Mouse (Mus musculus) CD4-positive helper T cell, adult 2 months (primary cell): Measurements from ENCODE around the gene Adgrg2.

Experiments
- DNase-seq: peaks from one replicate; pipeline ENCODE4 v3.0.0-alpha.2; 2012; ENCODE audit warnings: low read depth, missing footprints, low spot score

The Adgrg2 gene

DNA sequence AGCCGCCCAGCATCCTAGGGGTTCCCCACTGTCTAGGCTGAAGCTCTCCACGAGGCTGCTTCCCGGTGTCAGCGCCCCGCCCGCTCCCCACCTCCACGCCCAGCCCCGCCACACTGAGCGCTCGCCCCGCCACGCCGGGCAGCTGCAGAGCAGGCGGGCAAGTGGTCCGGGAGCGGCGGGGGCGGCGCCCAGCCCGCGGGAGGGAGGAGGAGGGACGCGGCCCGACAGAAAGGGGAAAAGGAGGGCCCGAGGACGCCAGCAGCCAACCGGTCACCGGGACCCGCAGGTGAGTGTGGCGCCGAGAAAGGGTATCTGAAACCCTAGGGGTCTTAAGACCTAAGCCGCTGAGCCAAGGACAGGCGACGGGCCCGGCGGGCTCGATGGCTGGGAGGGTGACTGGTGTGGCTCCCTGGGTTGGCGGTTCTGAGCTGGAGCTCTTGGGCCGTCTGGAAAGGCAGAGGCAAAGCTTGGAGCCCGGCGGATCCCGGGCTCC, at the start of gene Adgrg2:
Gene Adgrg2 (plus strand): TSS at position 227 of the 493 bp plus-strand sequence.
- no peak for DNase-seq

DNA sequence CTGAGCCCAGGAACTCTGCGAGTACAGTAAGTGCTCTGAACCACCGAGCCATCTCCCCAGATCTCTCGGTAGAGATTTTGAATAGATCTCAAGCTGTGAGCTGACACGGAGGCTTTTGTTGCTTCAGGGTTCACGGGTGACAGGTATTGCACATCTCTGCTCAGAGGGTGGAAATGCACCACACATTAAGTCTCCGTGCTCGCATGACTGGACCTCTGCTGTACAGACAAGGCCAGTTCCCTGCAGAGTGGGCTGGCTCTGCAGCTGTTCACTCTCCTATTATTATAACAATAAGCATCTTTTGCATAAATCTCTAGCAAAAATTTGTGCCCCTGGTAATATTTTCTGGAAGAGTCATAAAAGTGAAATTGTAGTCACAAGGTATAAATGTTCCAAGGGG, 39.5 kb upstream of the Adgrg2 start:
- DNase-seq: no peak

DNA sequence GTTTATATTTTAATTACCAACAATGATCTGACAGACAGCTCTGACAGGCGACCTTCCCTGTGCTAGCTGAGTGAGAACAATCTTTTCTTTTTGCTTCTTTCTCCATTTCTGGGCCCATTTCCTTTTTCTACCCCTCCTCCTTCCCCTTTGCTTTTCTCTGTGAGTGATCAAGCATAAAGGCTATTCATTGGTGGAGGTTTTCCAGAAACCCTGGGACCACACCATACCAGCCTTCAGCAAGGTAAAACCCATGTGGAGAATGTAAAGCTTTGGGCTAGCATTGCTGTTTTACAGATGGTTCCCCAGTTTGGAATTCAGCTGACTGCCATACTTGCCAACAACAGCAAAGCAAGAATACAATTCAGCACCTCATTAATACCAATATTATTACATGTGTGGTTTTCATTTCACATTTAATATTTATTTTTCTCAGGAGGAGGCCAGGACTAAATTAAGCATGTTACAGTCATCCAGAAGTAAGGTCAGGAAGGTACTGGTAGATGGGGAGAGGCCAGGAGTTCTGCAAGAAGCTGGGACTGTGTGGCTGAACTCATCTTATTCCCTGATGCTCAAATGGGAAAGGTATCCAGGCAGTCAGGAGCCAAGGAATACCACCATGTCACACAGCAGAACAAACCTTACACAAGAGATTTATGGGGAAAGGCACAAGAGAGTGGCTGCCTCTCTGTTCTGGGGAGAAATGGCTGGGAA, 38.4 kb upstream of the Adgrg2 start:
- no peak for DNase-seq

DNA sequence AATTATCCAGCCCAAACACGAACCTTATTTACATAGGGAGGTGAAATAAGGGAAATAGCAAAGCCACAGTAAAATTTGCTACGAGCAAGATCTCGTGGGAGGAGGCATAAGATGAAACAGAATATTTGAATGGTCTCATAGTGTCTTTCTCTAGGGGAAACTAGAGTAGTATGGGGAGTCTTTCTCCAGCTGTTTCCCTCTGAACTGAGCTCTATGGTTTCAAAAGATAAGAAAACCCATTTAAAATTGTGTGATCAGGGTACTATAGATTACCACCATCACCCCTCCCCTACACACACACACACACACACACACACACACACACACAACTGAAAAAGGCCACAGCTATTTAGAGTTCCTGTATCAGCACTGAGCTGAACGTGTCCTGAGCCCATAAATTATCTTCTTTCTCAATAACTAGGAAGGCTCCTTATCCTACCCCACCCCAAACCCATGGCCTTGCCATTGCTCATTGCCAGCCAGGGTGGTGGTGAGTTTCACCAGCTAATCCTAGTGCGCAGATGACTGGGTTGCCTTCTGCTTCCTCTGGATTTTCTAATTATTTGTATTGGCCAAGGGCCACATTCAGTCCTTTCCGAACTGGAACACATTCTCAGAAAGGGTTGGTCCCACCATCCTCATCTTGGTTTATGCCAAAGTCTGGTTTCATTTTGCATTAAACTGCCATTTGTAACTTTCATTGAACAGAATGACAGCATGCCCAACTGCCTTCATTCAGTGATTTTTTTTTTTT, 5.6 kb upstream of the Adgrg2 start:
- DNase-seq: no peak

DNA sequence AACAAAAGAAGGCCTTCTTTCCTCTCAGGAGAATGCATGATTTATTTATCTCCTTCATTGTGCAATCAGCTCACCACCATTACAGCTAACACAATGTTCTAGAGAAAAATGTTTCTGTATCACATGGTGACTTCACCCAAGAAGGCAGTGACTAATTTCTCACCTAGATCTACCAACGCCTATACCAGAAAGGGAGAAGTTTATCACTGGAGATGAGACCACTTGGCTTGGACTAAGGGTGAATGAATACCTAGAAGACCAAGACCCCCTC, 5.1 kb upstream of the Adgrg2 start:
- DNase-seq: no peak

DNA sequence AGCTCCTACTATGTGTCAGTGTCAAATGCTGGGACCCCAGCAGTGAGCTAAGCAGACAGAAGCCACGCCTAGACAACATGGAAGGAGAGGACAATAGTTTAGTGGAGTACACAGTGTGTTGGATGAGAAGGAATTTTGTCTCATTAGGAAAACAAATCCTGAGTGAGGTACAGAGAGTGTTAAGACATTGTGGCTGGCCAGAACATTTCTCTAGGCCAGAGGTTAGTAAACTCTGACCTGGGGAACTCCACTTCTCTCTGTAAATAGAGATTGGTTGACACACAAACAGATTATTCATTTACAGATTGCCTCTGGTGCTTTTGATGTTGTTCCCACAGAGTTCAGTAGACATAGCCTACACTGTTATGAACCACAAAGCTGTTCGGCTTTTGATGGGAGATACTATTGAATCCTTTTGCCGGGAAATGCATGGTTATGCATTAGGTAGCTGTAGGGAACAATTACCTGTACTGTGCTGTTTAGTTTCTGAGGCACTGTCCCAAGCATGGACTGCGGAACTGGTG, 22.5 kb downstream of the Adgrg2 start:
- DNase-seq: no peak

DNA sequence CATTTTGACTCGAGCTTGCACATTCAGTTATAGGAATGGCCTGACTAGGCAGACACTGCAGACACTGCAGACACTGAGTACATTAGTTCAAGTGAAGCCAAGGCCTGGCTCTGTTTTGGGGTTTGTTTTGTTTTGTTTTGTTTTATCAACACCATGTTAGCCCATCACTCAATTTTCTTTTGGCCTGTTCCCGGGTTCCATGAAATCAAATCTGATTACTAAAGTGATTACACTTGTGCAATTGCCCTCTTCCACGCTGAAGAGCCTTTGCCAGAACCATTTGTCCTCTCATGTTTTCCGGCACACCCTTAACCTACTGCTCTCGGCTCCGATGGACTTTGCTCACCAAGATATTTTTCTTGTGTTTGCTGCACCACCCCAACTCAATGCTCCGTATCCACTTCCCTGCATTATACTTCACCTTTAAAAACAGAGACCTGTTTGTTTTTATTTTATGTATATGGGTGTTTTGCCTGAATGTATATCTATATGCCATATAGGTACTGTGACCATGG, 23.4 kb downstream of the Adgrg2 start:
- DNase-seq: no peak

DNA sequence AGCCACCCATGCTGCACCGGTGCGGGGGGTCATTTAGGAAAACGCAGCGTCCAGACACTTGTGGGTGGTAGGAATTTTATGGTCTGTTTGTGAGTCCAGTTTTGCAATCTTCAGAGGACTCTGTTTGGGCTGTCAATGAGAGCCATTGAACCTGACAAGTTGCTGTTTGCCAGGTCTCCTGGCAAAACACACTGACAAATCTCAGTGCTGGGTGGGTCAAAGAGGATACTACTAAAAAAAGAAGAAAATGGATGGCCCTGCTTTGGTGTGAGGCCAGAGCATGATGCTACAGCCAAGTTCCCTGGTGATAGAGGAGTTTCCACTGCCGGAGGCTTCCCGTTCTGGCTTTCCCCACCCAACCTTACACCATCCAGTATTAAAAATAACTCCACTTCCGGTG, 27.9 kb downstream of the Adgrg2 start:
- no peak for DNase-seq

DNA sequence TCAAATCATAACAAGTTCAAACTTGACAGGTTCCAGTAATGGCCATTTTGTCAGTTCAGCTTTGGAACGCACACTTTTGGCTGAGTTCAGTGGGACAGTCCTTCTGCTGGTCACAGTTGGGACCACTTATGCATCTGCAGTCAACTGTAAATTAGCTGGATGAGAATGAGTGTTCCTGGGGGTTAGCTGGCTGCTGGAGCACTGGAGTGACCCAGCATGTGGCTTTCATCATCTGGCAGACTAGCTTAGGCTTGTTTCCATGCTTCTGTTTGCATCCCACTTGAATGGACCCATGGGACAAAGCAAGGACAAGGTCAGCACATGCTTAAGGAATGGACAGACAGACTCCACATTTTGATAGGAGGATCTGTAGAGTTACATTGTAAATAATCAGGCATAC, 33.2 kb downstream of the Adgrg2 start:
- DNase-seq: no peak

DNA sequence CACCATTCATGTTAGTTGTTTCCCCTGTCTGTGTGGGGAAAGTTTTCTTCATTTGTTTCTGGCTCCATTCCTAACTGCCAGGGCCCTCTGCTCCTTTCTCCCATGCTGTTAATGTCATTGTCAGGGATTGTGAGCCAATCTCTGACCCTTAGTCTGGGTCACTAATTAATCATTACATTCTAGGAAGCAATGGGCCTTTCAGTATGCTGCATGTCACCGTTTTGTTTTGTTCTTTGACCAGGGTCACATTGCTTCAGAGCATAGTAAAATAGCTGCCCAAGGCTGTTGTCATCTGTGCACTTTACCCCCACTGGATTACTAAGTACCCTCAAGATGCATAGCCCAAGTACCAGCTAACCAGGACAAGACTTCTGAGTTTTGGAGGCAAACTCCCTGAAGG, 36.0 kb downstream of the Adgrg2 start:
- DNase-seq: no peak

DNA sequence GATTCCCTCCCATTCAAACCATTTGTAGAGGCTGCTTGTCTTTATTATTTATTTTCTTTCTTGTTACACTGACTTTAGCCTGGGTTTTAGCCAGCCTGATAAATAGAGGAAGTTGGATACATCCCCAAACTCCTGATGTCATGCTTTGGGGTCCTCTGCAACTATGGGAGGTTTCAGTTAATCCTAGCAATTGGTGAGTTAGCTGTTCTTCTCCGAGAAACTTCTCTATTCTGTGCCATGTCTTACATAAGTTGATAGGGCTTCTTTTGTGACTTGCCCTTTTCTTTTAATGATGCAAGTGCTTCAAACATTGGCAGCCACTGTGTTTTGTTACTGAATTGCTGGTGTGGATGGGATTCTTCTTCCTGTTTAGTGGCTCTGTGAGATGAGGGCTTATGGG, 36.4 kb downstream of the Adgrg2 start:
- no peak for DNase-seq

DNA sequence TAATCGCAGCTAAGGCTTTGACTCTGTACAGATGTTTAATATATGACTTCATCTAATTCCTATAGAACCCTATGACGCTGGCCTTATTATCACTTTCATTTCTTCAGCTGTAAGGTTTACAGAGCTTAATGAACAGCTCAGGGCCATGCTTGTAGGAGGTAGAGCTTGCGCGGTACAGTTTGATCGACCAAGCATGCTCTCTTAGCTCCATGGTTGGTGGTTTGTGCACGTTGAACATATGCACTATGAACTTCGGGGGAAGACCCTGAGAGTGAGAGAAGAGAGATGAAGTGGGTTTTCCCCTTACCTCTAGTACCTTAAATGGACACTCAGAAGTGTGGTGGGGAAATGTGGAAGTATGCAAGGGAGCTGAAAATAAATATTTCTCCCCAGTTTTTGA, 41.7 kb downstream of the Adgrg2 start:
- no peak for DNase-seq

DNA sequence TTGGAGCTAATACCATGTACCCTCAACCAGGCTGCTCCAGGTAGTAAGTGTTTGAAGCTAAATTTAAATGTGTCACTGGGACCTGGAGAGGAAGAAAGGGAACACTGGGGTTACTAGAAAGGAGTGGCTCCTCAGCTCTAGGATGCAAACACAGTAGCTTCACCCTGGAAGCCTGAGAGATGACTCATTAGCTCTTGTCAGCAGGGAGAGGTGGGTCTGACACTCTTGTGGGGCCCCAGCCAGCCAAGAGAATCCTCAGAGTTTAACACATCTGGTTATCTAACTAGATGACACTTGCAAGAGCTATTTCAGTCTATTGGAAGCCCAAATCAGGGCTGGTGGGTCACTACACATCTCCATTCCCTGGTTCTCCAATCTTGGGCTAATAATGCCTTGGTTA, 50.8 kb downstream of the Adgrg2 start:
- DNase-seq: no peak

DNA sequence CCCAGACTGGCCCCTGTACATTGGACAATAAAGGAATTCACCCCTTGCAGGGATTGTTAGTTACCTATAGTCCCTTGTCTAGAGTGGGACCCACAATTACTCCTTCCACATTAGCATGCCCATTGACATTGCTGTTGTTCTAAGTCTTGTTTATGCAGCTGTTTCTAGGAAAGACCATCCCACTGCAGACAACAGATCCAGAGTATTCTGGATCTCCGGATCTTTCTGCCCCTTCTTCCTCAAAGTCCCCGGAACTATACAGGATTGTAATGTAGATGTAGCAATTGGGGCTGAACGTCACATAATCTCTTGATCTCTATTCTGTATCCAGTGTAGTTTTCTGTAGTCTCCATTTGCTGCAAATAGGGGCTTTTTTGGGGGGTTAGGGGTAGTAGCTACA, 57.9 kb downstream of the Adgrg2 start:
- DNase-seq: no peak

DNA sequence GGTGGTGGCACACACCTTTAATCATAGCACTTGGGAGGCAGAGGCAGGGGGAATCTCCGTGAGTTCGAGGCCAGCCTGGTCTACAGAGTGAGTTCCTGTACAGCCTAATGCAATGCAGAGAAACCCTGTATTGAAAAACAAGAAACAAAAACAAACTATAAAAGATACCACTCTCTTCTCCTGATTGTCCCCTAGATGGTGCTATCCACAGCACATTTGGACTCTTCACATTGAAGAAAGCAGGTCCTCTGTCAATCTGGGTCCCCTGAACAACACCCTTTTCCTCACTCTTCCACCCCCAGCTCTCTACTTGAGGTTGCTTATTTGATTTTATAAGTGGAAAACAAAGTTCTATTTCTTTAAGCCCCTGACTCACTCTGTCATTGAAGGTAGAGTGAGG, 58.9 kb downstream of the Adgrg2 start:
- DNase-seq: no peak

DNA sequence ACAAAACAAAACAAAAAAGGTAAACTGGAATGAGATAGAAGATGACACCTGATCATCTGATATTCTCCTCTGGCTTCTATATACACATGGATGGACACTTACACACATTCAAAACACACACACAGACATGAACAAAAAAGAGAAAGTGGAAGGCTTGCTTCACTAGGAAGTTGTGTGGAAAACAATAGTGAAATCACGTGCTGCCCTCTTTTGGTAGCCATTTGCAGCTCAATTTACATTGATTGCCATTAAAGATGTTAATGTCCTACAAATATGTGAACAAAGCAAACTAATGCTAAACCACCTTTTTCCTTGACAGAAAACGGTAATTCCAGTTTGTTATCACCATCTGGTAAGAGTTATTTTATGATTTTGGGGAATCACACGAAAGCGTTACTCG, 65.2 kb downstream of the Adgrg2 start:
- no peak for DNase-seq

DNA sequence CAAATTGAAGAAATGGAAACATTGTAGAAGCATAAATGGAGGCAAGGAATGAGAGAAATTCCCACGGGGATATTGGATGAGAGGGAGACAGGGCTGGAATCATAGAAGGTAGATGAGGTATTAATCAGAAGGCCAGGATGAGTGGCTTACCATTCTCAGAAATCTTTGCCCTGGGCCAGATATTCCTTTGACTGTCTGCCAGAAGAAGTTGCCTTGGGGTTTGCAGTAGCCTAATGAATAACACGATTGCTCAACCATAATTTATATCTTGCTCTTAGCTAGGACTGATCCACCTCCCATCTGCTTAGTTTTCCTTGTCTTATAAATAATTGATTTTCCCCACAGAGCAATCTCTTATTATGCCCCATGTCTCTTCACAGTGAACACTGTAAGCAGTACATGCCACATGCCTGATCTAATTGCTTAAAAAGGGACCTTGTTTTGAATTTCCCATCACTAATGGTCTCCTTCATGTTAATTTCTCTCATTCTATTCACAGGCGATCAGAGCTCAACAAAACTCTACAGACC, 80.8 kb downstream of the Adgrg2 start:
- no peak for DNase-seq

DNA sequence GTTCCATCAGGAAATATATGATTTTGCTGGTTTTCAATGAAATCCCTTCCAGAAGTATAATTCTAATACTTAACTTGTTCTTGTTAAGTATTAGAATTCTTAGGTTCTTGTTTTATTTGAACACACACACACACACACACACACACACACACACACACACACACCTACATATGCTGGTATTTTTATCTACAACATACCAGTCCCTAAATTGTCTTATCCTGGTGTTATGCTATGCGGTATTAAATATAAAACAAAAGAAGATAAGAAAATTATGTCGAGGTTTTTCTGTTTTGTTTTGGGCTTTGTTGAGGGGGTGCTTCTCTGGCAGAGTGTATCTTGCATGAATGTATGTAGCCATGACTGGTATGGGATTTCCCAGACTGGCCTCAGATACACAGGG, 99.3 kb downstream of the Adgrg2 start:
- DNase-seq: no peak

DNA sequence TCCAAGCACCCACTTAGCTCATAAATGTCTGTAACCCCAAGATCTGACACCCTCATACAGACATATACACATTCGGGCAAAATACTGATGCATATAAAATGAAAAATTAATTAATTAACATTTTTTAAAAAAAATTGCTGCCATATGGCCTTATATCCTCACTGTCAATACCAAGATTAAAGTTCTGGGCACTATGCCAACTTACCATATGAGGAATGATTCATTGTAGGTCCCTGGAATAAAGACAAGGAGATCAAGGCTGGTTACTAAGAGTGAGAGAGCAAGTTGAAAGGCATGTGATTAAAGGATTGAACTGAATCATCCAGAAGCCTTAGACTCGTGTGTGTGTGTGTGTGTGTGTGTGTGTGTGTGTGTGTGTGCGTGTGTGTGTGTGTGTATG, 103.8 kb downstream of the Adgrg2 start:
- no peak for DNase-seq

DNA sequence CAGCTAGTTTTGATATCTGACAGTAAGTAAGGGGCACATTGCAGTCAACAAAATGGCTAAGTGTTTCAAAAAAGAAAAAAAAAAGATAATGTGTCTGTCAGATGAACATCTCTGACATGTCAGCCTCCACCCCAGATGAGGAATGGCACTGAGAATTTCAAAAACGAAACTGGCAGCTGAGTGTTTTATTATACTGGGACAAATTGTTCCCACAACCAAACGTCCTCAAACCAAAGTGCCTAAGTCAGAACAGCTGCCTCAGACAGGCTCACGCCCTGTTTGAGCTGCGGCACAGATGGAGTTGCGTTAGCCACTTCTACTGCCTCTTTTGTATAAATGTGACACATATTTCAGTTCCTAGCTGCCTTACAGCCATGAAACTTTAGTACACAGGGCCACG, 104.4 kb downstream of the Adgrg2 start:
- no peak for DNase-seq

DNA sequence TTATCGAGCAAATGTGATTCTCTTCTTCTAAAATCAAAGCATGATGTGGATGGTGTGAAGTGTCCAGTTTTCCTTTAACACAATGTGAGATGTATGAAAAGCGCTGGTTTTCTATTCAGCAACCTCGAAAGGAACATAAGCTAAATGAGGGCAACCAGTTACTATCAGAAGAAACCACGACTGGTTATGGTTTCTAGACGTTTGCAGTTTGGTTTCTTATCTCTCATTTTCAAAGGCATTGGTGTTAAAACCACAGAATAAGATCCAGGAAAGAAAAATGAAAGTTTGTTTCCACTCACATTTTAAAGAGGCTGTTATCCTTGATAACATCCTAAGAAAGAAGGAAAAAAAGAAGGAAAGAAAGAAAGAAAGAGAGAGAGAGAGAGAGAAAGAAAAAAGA, 106.0 kb downstream of the Adgrg2 start:
- DNase-seq: no peak

DNA sequence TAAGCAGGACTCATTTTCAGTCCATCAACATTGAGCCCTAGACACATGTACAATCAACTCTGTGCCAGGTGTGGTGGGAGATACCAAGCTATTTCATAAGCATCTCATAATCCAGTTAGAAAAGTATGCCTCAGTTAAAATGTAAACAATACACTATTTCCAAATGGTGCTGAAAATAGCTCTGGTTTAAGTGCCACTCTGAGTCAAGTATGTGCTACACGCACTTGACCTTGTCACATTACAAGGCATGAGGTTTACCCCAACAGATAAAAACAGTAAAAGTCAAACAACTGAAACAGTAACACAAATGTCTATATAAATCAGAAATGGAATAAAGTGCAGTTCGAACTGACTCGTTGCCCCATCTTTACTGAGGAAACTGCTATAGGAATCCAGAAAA, 110.6 kb downstream of the Adgrg2 start:
- no peak for DNase-seq

DNA sequence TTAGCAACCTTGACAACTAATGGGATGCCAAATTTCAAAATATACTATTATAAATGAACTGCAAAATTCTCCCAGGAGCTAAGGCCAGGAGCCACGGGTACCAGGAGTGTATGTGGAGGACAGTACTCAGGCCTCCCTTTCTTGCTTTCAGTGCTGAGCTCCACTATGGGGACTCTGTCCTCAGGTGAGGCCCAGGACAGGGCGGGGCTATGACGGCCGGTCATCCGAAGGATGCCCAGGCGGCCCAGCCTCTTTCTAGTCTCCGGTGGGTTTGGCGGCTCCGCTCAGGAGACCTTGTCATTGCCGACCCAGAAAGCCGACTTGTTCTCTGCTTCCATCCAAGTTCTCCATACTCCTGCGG, 111.2 kb downstream of the Adgrg2 start:
- no peak for DNase-seq
